Mouse (Mus musculus) heart, embryonic 13.5 days (tissue): ENCODE measurements around the gene Sort1. TPM values are rescaled to one million over a fixed set of nuclear protein-coding genes. Genes with fewer than 3 reads are reported as not detected.
A peak's percentile ranks its signal among the peaks of the same experiment; 100 is the strongest.

Experiments
- ATAC-seq: fragments of 200-750 bp; cut with Nextera tagmentation; 2 replicates; pipeline ENCODE4 v1.8.0; 2017; ENCODE audit warnings: moderate TSS enrichment; ENCODE audit not compliant: insufficient number of reproducible peaks, low FRiP score, low TSS enrichment; ENCODE audit errors: extremely low read depth
- H3K27ac ChIP-seq: fragments of 300-500 bp; sonication (generic); replicated peaks from 2 replicates; pipeline ENCODE4 v1.5.1; 2015; ENCODE audit warnings: moderate library complexity, mild to moderate bottlenecking, inconsistent platforms
- H3K27me3 ChIP-seq: fragments of 300-500 bp; sonication (generic); replicated peaks from 2 replicates; pipeline ENCODE4 v1.6.1; 2015; ENCODE audit warnings: mild to moderate bottlenecking, inconsistent platforms
- H3K36me3 ChIP-seq: fragments of 300-500 bp; sonication (generic); 2 replicates; pipeline ENCODE4 v1.6.1; 2015; ENCODE audit warnings: mild to moderate bottlenecking, inconsistent platforms
- H3K4me1 ChIP-seq: fragments of 300-500 bp; sonication (generic); 2 replicates; pipeline ENCODE4 v1.6.1; 2015; ENCODE audit warnings: inconsistent platforms
- H3K4me2 ChIP-seq: fragments of 300-500 bp; sonication (generic); 2 replicates; pipeline ENCODE4 v1.6.1; 2015; ENCODE audit warnings: inconsistent platforms, mild to moderate bottlenecking, moderate library complexity
- H3K4me3 ChIP-seq: fragments of 300-500 bp; sonication (generic); 2 replicates; pipeline ENCODE4 v1.5.1; 2015; ENCODE audit warnings: moderate library complexity, mild to moderate bottlenecking, inconsistent platforms
- H3K9ac ChIP-seq: fragments of 300-500 bp; sonication (generic); 2 replicates; pipeline ENCODE4 v1.6.1; 2015; ENCODE audit warnings: inconsistent platforms, mild to moderate bottlenecking, moderate library complexity
- H3K9me3 ChIP-seq: fragments of 300-500 bp; sonication (generic); 2 replicates; pipeline ENCODE4 v1.6.1; 2016; ENCODE audit warnings: inconsistent platforms
- WGBS: fragments of 180-500 bp; shearing (Covaris S2); methylation state at CpG from one replicate; pipeline ENCODE4 v1.1.7; 2015; ENCODE audit warnings: mixed read lengths; 5-methylcytosine and 5-hydroxymethylcytosine counted together
- polyA plus RNA-seq: library from polyadenylated mRNA; unstranded; fragments of >200 nt; fragmentation: Nextera tagmentation; extraction: Ambion mirVana; gene quantifications from 2 replicates; pipeline ENCODE4 v1.2.1, GENCODE M21; 2015

Sort1 gene
- polyA plus RNA-seq, 1 experiment from 2014 or later: 8.9 TPM

DNA sequence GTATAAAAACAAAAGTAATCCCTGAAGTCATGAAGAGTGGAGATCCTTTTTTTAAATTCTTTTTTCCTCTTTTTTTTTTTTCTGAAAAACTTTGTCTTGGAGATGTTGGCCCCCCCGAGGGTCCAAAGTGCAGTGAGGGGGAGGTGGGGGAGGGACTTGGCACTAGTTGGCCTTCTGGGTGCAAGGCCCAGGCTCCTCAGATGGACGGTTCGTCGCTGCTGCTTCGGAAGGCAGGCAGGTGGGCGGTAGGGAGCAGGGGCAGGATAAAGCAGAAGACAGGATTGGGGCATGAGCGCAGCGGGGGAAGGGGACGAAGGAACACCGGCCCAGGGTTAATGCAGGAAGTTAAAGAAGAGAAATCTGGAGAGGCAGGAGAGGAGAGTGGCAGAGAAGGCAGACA, 108.4 kb downstream of the Sort1 start:
- WGBS: 20% methylated on average over 10 of the region's 10 CpGs
- Histone ChIP-seq H3K27me3 (peaks cover 17% of the 10 kb centered on the region), H3K4me2 (peak overlapping the region; percentile 40), H3K4me3 (no peak overlapping the region), H3K4me1 (peaks cover 22% of the 10 kb centered on the region), H3K9ac (peak overlapping the region; percentile 50; the same call in 1 of the 2 replicates), H3K9me3 (no peaks in the 10 kb centered on the region), H3K36me3 (peaks cover 6% of the 10 kb centered on the region), H3K27ac (no peak overlapping the region)
- no peak for ATAC-seq

DNA sequence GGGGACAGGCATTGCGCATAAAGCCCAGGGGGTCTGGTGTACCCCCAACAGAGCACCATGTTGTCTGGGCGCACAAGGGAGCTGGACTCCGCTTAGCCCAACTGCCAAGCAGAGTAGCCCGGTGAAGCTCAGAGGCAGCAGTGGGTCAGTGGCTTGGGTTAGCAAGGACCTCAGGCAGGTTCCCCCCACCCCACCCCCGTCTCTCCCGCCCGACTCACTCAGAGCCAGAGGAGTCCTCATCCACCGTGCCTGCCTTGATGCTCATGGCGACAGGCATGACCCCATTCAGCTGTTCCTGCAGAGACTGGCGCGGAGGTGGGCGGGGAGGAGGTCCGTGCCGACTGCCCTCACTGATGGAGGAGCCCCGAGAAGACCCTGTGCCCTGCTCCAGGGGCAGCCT, 108.9 kb downstream of the Sort1 start:
- WGBS: 44% methylated on average over 15 of the region's 15 CpGs
- H3K4me3 ChIP-seq: no peak overlapping the region
- H3K36me3 ChIP-seq: peaks cover under 1% of the 10 kb centered on the region; the same call in 1 of the 2 replicates
- no peak for ATAC-seq
- H3K27ac ChIP-seq: no peak overlapping the region
- H3K9me3 ChIP-seq: no peaks in the 10 kb centered on the region
- H3K9ac ChIP-seq: peak overlapping the region; percentile 50; the same call in 1 of the 2 replicates
- H3K27me3 ChIP-seq: peaks cover 22% of the 10 kb centered on the region
- peak overlapping the region; percentile 40 for H3K4me2 ChIP-seq
- peaks cover 22% of the 10 kb centered on the region for H3K4me1 ChIP-seq

DNA sequence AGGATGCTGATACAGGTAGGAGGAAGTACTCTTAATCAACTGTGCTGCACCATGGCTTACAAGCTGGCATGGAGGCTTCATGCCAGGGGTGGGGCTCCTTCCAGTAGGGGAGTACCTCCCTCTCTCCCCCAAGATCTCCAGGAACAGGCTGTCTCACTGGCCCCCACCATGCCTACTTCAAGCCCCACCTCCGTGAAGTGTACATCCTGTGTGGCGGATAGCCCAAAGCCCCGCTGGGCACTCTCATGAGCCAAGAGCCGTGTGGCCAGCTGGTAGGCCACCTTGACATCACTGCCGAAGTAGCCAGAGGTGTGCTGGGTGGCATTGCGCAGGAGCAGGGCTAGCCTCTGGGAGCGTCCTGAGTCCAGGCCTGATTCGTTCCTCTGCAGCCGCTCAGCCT, 114.4 kb downstream of the Sort1 start:
- Histone ChIP-seq H3K4me2 (no peak overlapping the region), H3K9me3 (no peaks in the 10 kb centered on the region), H3K4me3 (no peak overlapping the region), H3K36me3 (no peaks in the 10 kb centered on the region), H3K27ac (no peak overlapping the region), H3K27me3 (peaks cover 47% of the 10 kb centered on the region), H3K4me1 (no peaks in the 10 kb centered on the region), H3K9ac (no peak overlapping the region)
- no peak for ATAC-seq
- WGBS: 77% methylated on average over 9 of the region's 9 CpGs

DNA sequence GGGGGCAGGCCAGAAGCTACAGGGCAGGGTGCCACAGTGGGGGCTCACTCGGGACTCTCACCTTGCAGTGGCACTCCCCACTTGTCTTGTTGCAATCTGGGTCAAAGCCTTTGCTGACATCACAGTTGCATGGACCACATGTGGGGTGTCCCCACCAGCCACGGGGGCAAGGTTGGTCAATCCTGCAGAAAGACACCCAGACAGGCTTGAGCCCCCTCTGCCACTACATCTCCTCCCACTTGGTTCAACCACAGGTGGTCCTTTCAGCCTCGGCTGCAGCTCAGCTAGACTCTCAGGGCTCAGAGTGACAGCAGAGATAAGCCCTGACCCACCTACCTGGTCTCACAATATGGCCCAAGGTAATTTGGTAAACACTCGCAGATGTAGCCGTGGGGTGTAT, 116.6 kb downstream of the Sort1 start:
- ATAC-seq: no peak
- H3K27me3 ChIP-seq: peaks cover 43% of the 10 kb centered on the region
- 57% methylated on average over 5 of the region's 5 CpGs for WGBS
- H3K9ac ChIP-seq: no peak overlapping the region
- no peak overlapping the region for H3K27ac ChIP-seq
- H3K4me1 ChIP-seq: no peaks in the 10 kb centered on the region
- no peak overlapping the region for H3K4me3 ChIP-seq
- no peaks in the 10 kb centered on the region for H3K9me3 ChIP-seq
- no peak overlapping the region for H3K4me2 ChIP-seq
- no peaks in the 10 kb centered on the region for H3K36me3 ChIP-seq

DNA sequence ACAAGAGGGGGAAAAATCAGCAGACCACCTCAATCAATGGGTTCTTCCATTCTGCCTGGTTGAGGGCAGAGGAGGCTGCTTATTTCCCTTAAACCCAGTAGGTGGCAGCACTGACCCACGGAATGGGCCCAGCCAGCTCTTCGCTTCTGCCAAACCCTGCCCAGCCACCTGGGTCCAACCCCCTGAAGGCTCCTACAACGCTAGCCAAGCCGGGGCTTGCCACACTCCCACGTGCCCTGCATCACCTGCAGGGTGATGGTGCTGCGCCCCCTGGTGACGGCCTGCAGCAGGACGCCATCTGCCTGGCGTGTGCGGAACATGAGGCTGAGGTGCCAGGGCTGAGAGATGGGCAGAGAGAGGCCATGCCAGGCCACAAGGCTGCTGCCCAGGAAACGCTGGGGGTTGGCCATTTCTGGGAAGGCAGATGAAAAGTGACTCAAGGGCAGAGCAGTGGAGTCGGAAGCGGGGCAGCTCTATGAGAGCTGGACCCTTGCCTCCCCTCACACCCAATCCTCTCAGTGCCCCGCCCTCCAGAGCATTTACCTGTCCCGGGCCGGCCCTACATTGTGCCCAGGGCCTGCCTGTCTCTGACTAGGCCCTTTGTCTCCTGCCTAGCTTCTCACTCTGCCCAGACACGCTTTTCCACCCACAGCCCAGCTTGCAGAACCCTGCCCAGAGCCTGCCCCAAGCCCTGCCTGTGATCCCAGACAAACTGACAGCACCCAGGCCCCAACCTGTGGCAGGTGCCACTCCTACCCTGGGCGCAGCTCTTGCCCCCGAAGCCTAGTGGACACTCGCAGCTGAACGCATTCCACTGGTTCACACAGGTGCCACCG, 118.0 kb downstream of the Sort1 start:
- Histone ChIP-seq H3K4me1 (no peaks in the 10 kb centered on the region), H3K36me3 (0 out of 2 replicates have a peak, but pooled peaks cover 3% of the 10 kb centered on the region), H3K4me3 (peak overlapping the region; percentile 3; the same call in 1 of the 2 replicates), H3K9me3 (no peaks in the 10 kb centered on the region), H3K9ac (0 out of 2 replicates have a peak overlapping the region, but pooled peaks have one; percentile 33), H3K27ac (no peak overlapping the region), H3K4me2 (peak overlapping the region; percentile 54), H3K27me3 (peaks cover 37% of the 10 kb centered on the region)
- WGBS: 29% methylated on average over 22 of the region's 22 CpGs
- peak; percentile 58; the same call in 1 of the 2 replicates for ATAC-seq

DNA sequence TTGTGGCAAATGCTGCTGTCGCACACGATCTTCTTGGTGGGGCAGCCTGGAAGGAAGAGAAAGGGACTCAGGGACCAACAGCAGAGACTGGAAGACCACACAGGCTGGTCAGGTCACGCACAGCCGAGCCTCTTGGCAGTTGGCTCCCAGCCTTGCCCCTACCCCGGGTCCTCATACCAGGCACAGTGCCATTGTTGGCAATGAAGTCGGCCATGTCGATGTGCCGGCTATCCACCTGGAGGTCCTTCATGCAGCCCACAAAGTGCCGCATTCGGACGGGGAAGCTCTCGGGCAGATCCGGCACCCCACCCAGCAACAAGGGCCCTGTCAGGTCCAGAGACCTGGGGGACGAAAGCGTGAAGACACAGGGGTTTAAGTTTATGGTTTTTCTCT, 118.6 kb downstream of the Sort1 start:
- Histone ChIP-seq H3K9ac (no peak overlapping the region), H3K4me3 (no peak overlapping the region), H3K4me2 (no peak overlapping the region), H3K4me1 (no peaks in the 10 kb centered on the region), H3K27me3 (peaks cover 31% of the 10 kb centered on the region), H3K36me3 (0 out of 2 replicates have a peak, but pooled peaks cover 3% of the 10 kb centered on the region), H3K9me3 (no peaks in the 10 kb centered on the region), H3K27ac (no peak overlapping the region)
- 84% methylated on average over 15 of the region's 15 CpGs for WGBS
- no peak for ATAC-seq

DNA sequence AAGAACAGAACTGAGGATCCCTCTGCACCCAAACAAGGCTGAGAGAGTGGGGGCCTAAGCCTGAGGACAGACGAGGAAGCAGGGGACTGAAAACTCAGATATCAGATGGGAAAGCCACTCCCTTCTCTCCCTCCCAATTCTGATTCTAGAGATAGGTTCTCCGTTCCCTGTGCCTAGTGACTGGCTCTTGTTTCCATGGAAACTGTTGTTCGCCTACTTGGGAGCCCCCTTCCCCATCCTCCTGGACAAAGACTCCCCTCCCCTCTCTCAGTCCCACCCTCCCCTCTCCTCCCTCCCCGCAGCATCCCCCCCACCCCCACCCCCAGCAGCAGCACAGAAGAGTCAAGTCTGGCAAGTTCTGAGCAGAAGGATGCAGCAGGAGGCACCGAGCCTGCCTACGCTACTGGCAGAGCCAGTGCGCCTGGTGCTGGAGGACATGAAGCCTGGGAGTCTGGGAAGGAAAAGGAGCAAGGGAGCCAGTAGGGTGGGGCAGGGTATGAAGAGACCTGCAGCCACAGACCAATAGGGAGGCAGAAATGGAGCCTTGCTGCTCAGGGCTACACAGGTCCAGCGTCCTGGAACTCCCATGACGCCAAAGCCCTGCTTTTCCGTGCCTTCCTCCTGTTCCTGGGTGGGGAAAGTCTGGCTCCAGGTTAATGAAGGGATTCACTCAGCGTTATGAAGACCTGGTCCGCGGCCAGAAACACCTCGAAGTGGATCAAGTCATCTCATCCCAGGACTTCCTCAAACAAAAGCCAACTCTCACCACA, 121.8 kb downstream of the Sort1 start:
- H3K27ac ChIP-seq: no peak overlapping the region
- WGBS: 49% methylated on average over 14 of the region's 14 CpGs
- H3K4me3 ChIP-seq: no peak overlapping the region
- 0 out of 2 replicates have a peak, but pooled peaks cover under 1% of the 10 kb centered on the region for H3K4me1 ChIP-seq
- H3K4me2 ChIP-seq: no peak overlapping the region
- H3K9me3 ChIP-seq: no peaks in the 10 kb centered on the region
- ATAC-seq: no peak
- H3K27me3 ChIP-seq: peaks cover 10% of the 10 kb centered on the region
- H3K36me3 ChIP-seq: 0 out of 2 replicates have a peak, but pooled peaks cover 3% of the 10 kb centered on the region
- no peak overlapping the region for H3K9ac ChIP-seq

DNA sequence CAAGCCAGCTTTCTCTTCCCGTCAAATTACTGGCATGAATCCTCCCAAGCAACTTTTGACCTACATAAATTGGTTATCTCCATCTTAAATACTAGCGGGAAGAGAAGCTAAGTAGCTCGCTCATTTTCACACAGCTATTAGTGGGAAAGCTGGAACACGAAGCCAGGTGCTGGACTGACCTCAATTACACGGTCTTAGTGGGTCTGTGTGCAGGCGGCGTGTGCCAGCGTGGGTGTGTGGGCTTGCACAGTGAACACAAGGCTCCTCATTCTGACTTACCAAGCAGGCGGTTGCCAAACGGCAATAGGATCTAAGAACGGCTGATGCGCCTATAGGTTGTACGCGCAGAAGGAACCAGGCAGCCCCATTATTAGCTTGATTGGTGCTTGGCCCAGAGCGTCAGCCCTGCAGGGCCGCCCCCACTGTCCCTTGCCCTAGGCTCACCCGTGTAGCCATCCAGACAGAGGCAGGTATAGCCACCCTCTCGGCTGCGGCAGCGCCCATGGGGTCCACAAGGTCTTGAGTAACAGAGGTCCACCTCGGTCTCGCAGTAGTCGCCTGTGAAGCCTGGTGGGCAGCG, 122.5 kb downstream of the Sort1 start:
- peaks cover 10% of the 10 kb centered on the region for H3K27me3 ChIP-seq
- H3K4me2 ChIP-seq: no peak overlapping the region

DNA sequence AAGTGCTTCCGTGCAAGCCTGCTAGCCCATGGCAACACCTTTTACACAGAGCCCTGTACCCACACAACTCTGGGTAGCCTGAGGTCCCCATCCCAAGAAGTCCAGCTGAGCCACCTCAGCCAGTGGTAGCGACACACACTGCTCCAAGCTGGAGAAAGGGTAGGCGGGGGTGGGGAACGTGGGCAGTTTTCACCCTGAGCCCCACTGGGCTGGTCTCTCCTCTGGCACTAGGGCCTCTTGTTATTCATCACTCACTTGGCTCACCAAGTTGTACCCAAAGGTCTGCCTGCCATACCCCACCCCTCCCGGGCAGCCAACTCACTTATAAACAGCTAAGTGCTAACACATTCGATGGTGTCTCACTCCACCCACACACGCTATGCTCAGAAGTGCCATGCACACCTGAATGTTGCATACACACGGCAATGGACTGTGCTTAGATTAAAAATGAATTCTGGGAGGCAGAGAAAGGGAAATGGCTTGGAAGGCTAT, 124.7 kb downstream of the Sort1 start:
- no peak overlapping the region for H3K4me2 ChIP-seq
- peaks cover 4% of the 10 kb centered on the region; the same call in 1 of the 2 replicates for H3K27me3 ChIP-seq
- H3K4me3 ChIP-seq: no peak overlapping the region
- no peak for ATAC-seq
- peaks cover 13% of the 10 kb centered on the region for H3K36me3 ChIP-seq
- peaks cover 13% of the 10 kb centered on the region for H3K4me1 ChIP-seq
- whole genome bisulfite sequencing: 81% methylated on average over 8 of the region's 8 CpGs
- no peak overlapping the region for H3K9ac ChIP-seq
- H3K9me3 ChIP-seq: peaks cover 7% of the 10 kb centered on the region; the same call in 1 of the 2 replicates
- no peak overlapping the region for H3K27ac ChIP-seq

More for the DNA sequence above, 122.5 kb downstream of the Sort1 start:
- no peak overlapping the region for H3K9ac ChIP-seq
- ATAC-seq: no peak
- H3K9me3 ChIP-seq: no peaks in the 10 kb centered on the region
- H3K4me1 ChIP-seq: peaks cover 7% of the 10 kb centered on the region
- no peak overlapping the region for H3K27ac ChIP-seq
- WGBS: 87% methylated on average over 24 of the region's 24 CpGs
- no peak overlapping the region for H3K4me3 ChIP-seq
- 0 out of 2 replicates have a peak, but pooled peaks cover 3% of the 10 kb centered on the region for H3K36me3 ChIP-seq

DNA sequence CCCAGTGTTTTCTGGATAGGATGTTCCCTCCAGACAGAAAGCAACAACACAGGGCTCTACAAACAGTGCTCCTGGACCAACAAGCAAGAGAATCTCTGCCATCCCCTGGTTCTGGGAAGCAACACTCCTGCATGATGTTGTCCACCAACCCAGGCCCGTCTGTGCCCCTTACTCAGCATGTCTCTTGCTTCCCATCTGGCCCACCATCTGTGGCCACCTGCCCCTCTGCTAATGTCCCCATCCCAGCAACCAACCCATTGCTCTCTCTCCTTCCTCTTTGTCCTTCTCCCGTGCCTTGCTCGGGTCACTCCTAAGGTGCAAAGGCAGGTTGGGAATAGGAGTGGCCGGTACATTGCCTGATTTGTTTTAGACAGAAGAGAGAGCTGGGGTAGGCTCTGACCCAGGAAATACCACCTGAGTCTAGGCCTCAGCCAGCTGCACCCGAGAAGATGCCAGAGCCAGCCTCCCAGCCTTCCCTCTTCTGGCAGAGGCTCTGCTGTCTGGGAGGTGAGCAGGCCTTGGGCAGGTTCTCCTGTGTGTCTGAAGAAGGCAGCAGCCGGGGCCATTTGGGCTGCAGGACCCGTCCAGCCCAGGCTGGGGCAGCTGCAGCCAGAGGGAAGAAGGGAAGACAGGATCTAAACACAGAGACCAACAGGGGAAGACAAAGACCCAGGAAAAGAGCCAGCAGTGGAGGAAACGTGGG, 125.9 kb downstream of the Sort1 start:
- ATAC-seq: no peak
- Histone ChIP-seq H3K9ac (no peak overlapping the region), H3K4me1 (peaks cover 14% of the 10 kb centered on the region), H3K36me3 (peaks cover 22% of the 10 kb centered on the region), H3K27me3 (peaks cover 11% of the 10 kb centered on the region), H3K27ac (no peak overlapping the region), H3K4me3 (no peak overlapping the region), H3K9me3 (peaks cover 14% of the 10 kb centered on the region), H3K4me2 (no peak overlapping the region)
- WGBS: 58% methylated on average over 8 of the region's 8 CpGs
